Mouse (Mus musculus) stomach, embryonic 16.5 days (tissue): ENCODE measurements around the gene A930004D18Rik. TPM values are rescaled to one million over a fixed set of nuclear protein-coding genes. Genes with fewer than 3 reads are reported as not detected.
A peak's percentile ranks its signal among the peaks of the same experiment; 100 is the strongest.

ENCODE experiments used
- ATAC-seq: fragments of 200-750 bp; cut with Nextera tagmentation; 2 replicates; pipeline ENCODE4 v1.8.0; 2017; ENCODE audit warnings: moderate number of reproducible peaks, moderate TSS enrichment; ENCODE audit not compliant: insufficient read depth, low FRiP score
- H3K27ac ChIP-seq: fragments of 300-500 bp; sonication (generic); 2 replicates; pipeline ENCODE4 v1.5.1; 2014; ENCODE audit warnings: low read length
- H3K27me3 ChIP-seq: fragments of 300-500 bp; sonication (generic); 2 replicates; pipeline ENCODE4 v1.6.1; 2014; ENCODE audit warnings: low read length, control low read depth, mixed read lengths; ENCODE audit not compliant: control insufficient read depth, insufficient read depth
- H3K36me3 ChIP-seq: fragments of 300-500 bp; sonication (generic); 2 replicates; pipeline ENCODE4 v1.6.1; 2014; ENCODE audit warnings: low read length; ENCODE audit not compliant: control insufficient read depth, insufficient read depth
- H3K4me1 ChIP-seq: fragments of 300-500 bp; sonication (generic); 2 replicates; pipeline ENCODE4 v1.6.1; 2014; ENCODE audit warnings: low read length, control low read depth, mixed read lengths; ENCODE audit not compliant: control insufficient read depth, insufficient read depth
- H3K4me2 ChIP-seq: fragments of 300-500 bp; sonication (generic); 2 replicates; pipeline ENCODE4 v1.6.1; 2014; ENCODE audit warnings: low read depth, low read length, mixed read lengths
- H3K4me3 ChIP-seq: fragments of 300-500 bp; sonication (generic); replicated peaks from 2 replicates; pipeline ENCODE4 v1.5.1; 2014; ENCODE audit warnings: mild to moderate bottlenecking, low read length
- H3K9ac ChIP-seq: fragments of 300-500 bp; sonication (generic); 2 replicates; pipeline ENCODE4 v1.6.1; 2014; ENCODE audit warnings: low read length
- H3K9me3 ChIP-seq: fragments of 300-500 bp; sonication (generic); replicated peaks from 2 replicates; pipeline ENCODE4 v1.6.1; 2016; ENCODE audit warnings: low read length, control low read depth; ENCODE audit not compliant: control insufficient read depth
- WGBS: fragments of 180-500 bp; shearing (Covaris S2); extraction: QIAGEN DNeasy Blood & Tissue Kit; methylation state at CpG from one replicate; pipeline ENCODE4 v1.1.7; 2014; 5-methylcytosine and 5-hydroxymethylcytosine counted together
- polyA plus RNA-seq: library from polyadenylated mRNA; unstranded; fragments of >200 nt; fragmentation: Nextera tagmentation; extraction: Ambion mirVana; gene quantifications from 2 replicates; pipeline ENCODE4 v1.2.1, GENCODE M21; 2015

A930004D18Rik gene
- polyA plus RNA-seq, 1 experiment from 2014 or later, result 11.1 TPM

DNA sequence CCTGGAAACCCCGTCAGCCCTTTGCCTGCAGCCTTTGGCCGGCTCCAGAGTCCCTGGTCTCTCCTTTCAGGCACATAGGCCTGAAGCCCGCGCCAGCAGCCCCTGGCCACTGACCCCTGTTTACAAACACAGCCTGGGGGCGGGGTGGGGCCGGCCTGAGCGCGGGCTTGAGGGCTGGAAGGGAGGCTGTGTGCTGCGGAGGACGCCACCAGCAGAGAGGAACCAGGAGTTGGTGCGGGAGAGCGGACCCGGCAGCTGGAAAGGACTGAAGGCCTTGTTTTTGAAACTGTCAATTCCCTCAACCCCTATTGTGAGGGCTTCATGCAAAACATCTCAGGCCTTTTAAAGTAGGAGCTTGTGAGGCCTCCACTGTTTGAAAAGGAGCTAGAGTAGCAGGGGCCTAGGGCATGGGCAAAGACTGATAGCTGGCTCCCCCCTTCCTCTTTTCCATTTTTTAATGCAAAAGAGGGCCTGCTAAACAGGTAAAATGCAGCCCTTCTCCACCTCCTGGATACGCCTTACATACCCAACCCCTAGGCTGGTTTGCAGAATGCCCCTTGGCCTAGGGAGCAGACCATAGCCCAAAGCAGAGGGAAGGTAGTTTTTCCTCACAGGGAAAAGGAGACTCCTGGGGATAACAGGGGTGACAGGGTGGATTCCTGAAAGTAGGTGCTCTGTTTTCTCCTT is 3.8 kb upstream of the A930004D18Rik start:
- Histone ChIP-seq H3K9ac (peak overlapping the region; percentile 52), H3K4me2 (peak overlapping the region; percentile 30; the same call in 1 of the 2 replicates), H3K9me3 (no peaks in the 10 kb centered on the region), H3K4me1 (peaks cover 31% of the 10 kb centered on the region), H3K27me3 (no peaks in the 10 kb centered on the region), H3K4me3 (no peak overlapping the region), H3K27ac (peak overlapping the region; percentile 36; the same call in 1 of the 2 replicates), H3K36me3 (no peaks in the 10 kb centered on the region)
- ATAC-seq, result peak; percentile 48; the same call in 1 of the 2 replicates
- WGBS, result 40% methylated on average over 14 of the region's 14 CpGs

DNA sequence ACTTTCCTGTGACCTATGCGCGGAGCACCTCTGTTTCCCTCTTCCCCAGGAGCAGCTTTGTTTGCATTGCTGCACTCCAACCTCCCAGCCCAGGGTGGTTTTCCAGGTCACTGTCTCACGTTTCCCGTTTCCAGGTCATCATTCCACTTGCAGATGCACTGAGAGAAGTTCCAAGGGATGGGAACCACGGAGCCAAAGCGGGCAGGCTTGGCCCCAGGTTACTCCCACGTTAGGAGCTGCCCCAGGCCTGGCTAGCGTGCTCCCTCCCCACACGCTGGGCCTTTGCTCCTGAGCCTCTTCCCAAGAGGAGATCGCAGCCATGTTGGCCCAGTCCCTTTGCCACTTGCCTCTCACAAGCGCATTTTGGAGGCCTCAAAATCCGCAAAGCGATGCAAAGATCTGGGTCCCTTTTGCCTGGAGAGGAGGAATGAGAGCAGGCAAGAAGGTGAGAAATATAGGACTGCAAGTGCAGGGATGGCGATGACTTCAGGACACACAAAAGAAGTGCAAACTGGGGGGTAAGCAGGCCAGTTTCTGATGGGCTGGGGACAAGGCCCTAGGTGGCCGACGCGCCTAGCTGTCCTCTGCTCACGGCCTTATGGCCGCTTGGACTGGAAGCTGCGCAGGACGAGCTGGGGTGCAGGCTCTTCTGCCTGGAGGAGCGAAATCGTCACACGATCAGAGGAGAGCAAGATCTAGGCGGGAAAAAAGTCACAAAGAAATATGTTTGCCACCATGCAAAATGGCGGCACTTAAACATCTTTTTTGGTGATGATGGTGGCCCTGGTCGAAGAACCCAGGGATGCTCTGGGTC is 3.0 kb upstream of the A930004D18Rik start:
- no peak for ATAC-seq
- Histone ChIP-seq H3K4me2 (peak overlapping the region; percentile 72; the same call in 1 of the 2 replicates), H3K27me3 (no peaks in the 10 kb centered on the region), H3K9me3 (no peaks in the 10 kb centered on the region), H3K4me3 (no peak overlapping the region), H3K36me3 (no peaks in the 10 kb centered on the region), H3K4me1 (peaks cover 28% of the 10 kb centered on the region), H3K9ac (peak overlapping the region; percentile 52), H3K27ac (no peak overlapping the region)
- 67% methylated on average over 27 of the region's 27 CpGs for WGBS

DNA sequence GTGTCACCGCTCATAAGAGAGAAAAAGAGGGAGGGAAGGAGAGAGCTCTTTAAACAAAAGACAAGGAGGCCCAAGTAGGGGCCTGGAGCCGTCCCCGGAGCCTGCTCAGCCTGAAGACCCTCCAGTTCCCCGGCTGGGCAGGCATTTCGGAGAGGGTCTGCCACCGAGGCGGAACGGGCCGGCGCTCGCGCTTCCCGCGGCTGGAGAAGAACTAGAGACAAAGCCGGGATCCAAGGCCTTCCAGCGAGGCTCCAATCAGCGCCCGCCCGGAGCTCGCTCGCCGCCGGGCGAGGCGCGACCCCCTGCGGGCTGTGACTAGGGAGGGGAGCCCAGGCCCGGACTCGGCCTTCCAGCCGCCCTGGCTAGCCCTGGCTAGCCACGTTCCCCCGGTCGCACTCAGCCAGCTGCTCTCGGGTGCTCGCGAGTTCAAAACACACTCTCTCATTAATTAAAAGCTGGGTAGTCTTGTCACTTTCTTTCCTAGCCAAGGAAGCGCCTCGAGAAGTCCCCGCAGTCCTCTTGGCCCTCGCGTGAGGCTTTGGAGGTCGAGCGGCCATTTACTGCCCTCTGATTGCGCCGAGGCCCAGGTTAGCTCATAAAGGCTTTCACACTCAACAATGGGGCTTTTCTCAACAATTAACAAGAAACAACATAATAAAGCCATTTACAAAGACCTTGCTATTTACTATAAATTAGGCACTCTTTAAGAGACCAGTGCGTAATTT is 2.2 kb upstream of the A930004D18Rik start:
- Histone ChIP-seq H3K4me2 (peak overlapping the region; percentile 72), H3K36me3 (no peaks in the 10 kb centered on the region), H3K27ac (no peak overlapping the region), H3K9ac (peak overlapping the region; percentile 86), H3K9me3 (no peaks in the 10 kb centered on the region), H3K4me3 (peak overlapping the region; percentile 31), H3K4me1 (peaks cover 23% of the 10 kb centered on the region), H3K27me3 (no peaks in the 10 kb centered on the region)
- WGBS, result 15% methylated on average over 46 of the region's 46 CpGs
- ATAC-seq, result 0 out of 2 replicates have a peak, but pooled peaks have one; percentile 44

DNA sequence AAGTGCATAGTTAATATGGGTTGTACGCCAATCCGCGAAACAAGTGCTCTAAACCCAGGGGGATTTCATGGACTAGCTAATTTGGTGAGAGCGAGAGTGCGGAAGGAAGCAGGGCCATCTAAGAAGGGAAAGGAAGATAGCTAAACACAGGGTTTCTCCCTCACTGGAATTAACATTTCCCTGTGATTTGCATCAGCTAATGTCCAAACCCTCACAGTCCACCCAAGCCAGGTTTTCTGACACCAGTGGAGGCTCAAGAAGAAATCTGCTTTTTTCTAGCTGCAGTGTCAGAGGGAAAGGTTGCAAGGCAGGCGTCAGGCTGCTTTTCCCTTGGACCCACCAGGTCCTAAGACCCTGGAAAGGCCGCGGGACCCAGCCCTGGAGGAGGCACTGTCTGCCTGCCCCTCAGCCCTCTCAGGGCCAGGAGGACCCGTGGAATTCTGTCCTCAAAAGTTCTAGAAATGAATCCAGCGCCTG is 1.4 kb upstream of the A930004D18Rik start:
- peaks cover 21% of the 10 kb centered on the region for H3K4me1 ChIP-seq
- H3K27ac ChIP-seq, result no peak overlapping the region
- no peaks in the 10 kb centered on the region for H3K27me3 ChIP-seq
- ATAC-seq, result no peak
- H3K4me3 ChIP-seq, result no peak overlapping the region
- H3K9ac ChIP-seq, result peak overlapping the region; percentile 86; the same call in 1 of the 2 replicates
- no peaks in the 10 kb centered on the region for H3K36me3 ChIP-seq
- no peaks in the 10 kb centered on the region for H3K9me3 ChIP-seq
- WGBS, result 71% methylated on average over 10 of the region's 10 CpGs
- no peak overlapping the region for H3K4me2 ChIP-seq

DNA sequence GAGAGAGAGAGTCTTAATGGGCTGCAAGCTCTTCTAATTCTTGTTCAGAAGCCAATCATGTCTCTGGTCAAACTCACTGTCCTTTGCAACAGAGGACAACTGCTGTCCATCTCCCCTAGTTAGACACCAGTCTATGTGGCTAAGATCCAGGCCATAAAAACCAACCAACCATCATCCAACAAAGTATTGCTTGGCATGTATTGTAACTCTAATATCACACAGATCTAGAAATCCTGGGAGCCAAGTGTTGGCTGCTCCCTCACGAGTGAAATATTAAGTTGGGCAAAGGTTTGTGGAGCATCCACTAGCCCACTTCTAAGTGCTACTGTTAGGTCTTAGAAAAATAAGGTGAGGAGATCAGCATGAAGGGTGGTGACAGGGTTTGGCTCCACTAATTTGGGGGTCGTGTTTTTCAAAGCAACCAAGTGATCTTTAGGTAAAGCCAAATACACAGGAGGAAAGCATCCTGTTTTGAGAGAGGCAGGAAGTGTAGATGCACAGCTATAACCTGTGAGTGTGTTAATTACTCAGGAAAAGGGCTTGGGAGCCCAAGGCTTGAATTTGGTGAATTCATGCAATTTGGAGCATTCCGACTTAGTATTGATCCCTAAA is 710 bp upstream of the A930004D18Rik start:
- Histone ChIP-seq H3K4me1 (peaks cover 21% of the 10 kb centered on the region), H3K27me3 (no peaks in the 10 kb centered on the region), H3K27ac (no peak overlapping the region), H3K4me2 (no peak overlapping the region), H3K36me3 (no peaks in the 10 kb centered on the region), H3K9ac (no peak overlapping the region), H3K9me3 (no peaks in the 10 kb centered on the region), H3K4me3 (no peak overlapping the region)
- no peak for ATAC-seq
- WGBS, result 74% methylated on average over 3 of the region's 3 CpGs

DNA sequence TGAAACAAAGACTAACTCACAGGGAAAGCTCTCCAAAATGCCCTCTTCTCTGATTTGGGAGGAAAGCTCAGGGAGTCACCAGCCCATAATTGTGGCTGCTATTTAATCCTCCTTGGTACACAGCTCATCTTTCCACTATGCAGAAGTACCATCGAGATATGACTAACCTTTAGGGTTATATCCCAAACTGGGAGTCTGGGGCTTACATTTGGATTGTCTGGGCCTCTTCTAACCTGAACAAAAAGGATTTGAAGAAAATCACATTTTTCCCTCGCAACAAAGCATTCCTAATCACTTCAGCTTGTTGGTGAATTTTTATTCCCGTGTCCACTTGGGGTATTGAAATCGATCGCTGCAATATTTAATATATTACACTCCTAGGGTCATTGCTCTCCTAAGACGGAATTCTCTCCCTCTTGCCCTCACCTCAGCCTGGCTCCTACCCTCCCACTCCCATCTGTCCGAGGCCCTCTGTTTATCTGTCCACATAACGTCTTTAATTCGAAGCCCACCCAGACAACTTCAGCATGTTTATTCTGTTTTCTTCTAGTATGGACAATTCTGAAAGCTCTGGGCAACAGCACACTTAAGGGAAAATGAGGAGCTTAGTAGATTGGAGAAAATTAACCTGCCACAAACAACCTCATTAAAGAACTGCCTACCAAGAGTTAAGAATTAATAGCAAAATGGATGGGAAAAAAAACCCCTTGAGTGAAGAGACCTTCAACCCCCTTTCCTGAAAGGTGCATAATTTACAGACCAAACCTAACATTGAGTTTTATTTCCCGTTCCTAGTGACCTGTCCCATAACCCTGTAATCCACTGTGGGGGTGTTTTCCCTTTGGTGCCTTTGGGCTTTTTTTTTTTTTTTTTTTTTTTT is 2.9 kb downstream of the A930004D18Rik start:
- no peak overlapping the region for H3K4me3 ChIP-seq
- H3K4me1 ChIP-seq, result peaks cover 12% of the 10 kb centered on the region
- no peak overlapping the region for H3K9ac ChIP-seq
- H3K4me2 ChIP-seq, result no peak overlapping the region
- 75% methylated on average over 10 of the region's 10 CpGs for WGBS
- ATAC-seq, result no peak
- no peaks in the 10 kb centered on the region for H3K9me3 ChIP-seq
- no peaks in the 10 kb centered on the region for H3K27me3 ChIP-seq
- H3K27ac ChIP-seq, result no peak overlapping the region
- no peaks in the 10 kb centered on the region for H3K36me3 ChIP-seq

DNA sequence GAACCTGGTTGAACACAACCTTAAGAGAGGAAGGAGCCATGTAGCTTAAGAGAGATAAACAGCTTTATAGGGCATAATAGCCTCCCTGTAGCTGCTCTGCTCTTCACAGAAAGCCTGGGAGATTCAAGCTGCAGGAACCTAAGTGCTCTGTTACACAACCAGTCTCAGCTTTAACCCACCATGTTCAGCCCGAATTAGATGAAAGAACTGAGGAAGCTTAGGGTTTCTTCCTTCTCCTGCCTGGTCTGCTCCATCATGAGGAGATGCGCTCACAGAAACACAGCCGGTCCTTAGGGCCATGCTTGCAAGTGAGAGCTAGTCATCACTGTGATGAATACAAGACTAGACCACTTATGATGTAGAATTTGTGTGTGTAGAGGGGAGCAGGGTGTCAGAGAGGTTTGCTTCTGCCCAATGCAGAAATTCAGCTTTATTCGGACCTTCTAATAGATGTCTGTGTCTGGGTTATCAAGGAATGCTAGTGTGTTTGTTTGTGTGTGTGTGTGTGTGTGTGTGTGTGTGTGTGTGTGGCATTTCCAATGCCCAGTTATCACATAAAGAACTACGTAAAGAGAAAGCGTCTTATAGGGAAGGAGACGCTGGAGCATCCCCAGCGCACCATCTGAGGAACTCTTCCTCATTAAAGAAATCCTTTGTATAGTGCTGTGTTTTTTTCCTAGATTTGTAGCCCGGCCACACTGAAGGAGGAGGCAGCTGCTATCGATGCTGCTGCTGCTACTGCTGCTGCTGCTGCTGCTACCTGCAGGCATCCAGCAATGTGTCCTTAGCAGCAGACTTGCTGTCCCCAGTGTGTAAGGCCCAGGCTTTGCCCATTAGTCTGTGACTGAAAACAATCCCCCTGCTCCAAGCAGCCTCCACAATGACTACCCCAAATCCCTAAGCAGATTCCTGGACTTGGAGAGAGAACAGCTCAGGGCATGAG is 4.1 kb downstream of the A930004D18Rik start:
- no peaks in the 10 kb centered on the region for H3K27me3 ChIP-seq
- no peak overlapping the region for H3K27ac ChIP-seq
- 69% methylated on average over 10 of the region's 10 CpGs for WGBS
- H3K9ac ChIP-seq, result no peak overlapping the region
- no peak overlapping the region for H3K4me2 ChIP-seq
- H3K4me3 ChIP-seq, result no peak overlapping the region
- peaks cover 10% of the 10 kb centered on the region for H3K4me1 ChIP-seq
- H3K36me3 ChIP-seq, result no peaks in the 10 kb centered on the region
- no peak for ATAC-seq
- H3K9me3 ChIP-seq, result no peaks in the 10 kb centered on the region
